Mouse (Mus musculus) lung, adult 2 months (tissue): ENCODE results near the gene Tmem267. TPM values are rescaled to one million over a fixed set of nuclear protein-coding genes. Genes with fewer than 3 reads are reported as not detected.
A peak's percentile ranks its signal among the peaks of the same experiment; 100 is the strongest.
"Not testable (repeated sequence)": the region's sequence is repeated elsewhere in the genome, so short reads cannot be mapped to it uniquely, and the experiment has no call there.

Source experiments
- DNase-seq: peaks from one replicate; pipeline ENCODE4 v3.0.0; 2022
- H3K4me1 ChIP-seq: fragments of 200-500 bp; 2 replicates; pipeline ENCODE4 v1.6.1; 2011; ENCODE audit warnings: low read length; ENCODE audit not compliant: control insufficient read depth, insufficient read depth
- H3K4me3 ChIP-seq: fragments of 200-500 bp; replicated peaks from 2 replicates; pipeline ENCODE3; 2011; ENCODE audit warnings: low read depth, mild to moderate bottlenecking, control low read depth, low read length; ENCODE audit errors: extremely low read depth
- CTCF ChIP-seq: fragments of 200-500 bp; IDR thresholded peaks from 2 replicates; pipeline ENCODE4 v1.5.1; 2011; ENCODE audit warnings: mild to moderate bottlenecking, low read length, control low read depth; ENCODE audit not compliant: insufficient read depth
- POLR2A ChIP-seq: fragments of 200-500 bp; IDR thresholded peaks from 2 replicates; pipeline ENCODE4 v1.6.1; 2011; ENCODE audit warnings: low read depth, mild to moderate bottlenecking, control low read depth, low read length, borderline replicate concordance; ENCODE audit errors: extremely low read depth
- WGBS: fragments of 180-500 bp; shearing (Covaris S2); methylation state at CpG from one replicate; pipeline ENCODE4 v1.1.7; 2018; 5-methylcytosine and 5-hydroxymethylcytosine counted together
- polyA plus RNA-seq: library from polyadenylated mRNA; depleted of rRNA; stranded (reverse); fragments of >200 nt; gene quantifications from 2 replicates; pipeline ENCODE4 v1.2.3, GENCODE M21; 2012

Gene Tmem267
- polyA plus RNA-seq, 1 experiment, result 7.6 TPM

GRCm38 (mm10) chr13:119487354-119487753, 485 bp upstream of the Tmem267 start:
- H3K4me1 ChIP-seq, result no peaks in the 10 kb centered on the region
- H3K4me3 ChIP-seq, result no peak overlapping the region
- TF ChIP-seq CTCF (no peak), POLR2A (no peak)
- DNase-seq, result no peak
- WGBS, result 84% methylated on average over 7 of the region's 7 CpGs

- H3K4me3 ChIP-seq, H3K4me1 ChIP-seq, DNase-seq: not testable (repeated sequence)
- 85% methylated on average over 10 of the region's 10 CpGs for WGBS
These were observed 4.2 kb downstream of the Tmem267 start for GRCm38 (mm10) chr13:119492083-119492482.

GRCm38 (mm10) chr13:119494938-119495337, 7.1 kb downstream of the Tmem267 start:
- WGBS, result 94% methylated on average over 13 of the region's 22 CpGs
- not testable (repeated sequence) for H3K4me3 ChIP-seq, H3K4me1 ChIP-seq, DNase-seq

GRCm38 (mm10) chr13:119596321-119597211, 108.7 kb downstream of the Tmem267 start:
- not testable (repeated sequence) for H3K4me1 ChIP-seq, DNase-seq, H3K4me3 ChIP-seq
- WGBS, result 64% methylated on average over 16 of the region's 16 CpGs

- not testable (repeated sequence) for H3K4me1 ChIP-seq, DNase-seq, H3K4me3 ChIP-seq
These were observed 110.6 kb downstream of the Tmem267 start for GRCm38 (mm10) chr13:119598466-119598865.

- not testable (repeated sequence) for H3K4me1 ChIP-seq, H3K4me3 ChIP-seq
- WGBS, result 60% methylated on average over 12 of the region's 12 CpGs
- peak; percentile 17 for DNase-seq
These were observed 111.2 kb downstream of the Tmem267 start for GRCm38 (mm10) chr13:119599066-119599465.

- DNase-seq, H3K4me1 ChIP-seq, H3K4me3 ChIP-seq: not testable (repeated sequence)
- 75% methylated on average over 2 of the region's 2 CpGs for WGBS
These were observed 111.7 kb downstream of the Tmem267 start for GRCm38 (mm10) chr13:119599498-119599897.

GRCm38 (mm10) chr13:119600166-119600565, 112.3 kb downstream of the Tmem267 start:
- H3K4me3 ChIP-seq, H3K4me1 ChIP-seq: not testable (repeated sequence)
- peak; percentile 17 for DNase-seq

- not testable (repeated sequence) for H3K4me3 ChIP-seq, H3K4me1 ChIP-seq
- DNase-seq, result peak; percentile 14
- WGBS, result 58% methylated on average over 13 of the region's 13 CpGs
These were observed 115.0 kb downstream of the Tmem267 start for GRCm38 (mm10) chr13:119602688-119603331.

- WGBS, result 95% methylated on average over 8 of the region's 8 CpGs
- H3K4me1 ChIP-seq, H3K4me3 ChIP-seq, DNase-seq: not testable (repeated sequence)
These were observed 116.1 kb downstream of the Tmem267 start for GRCm38 (mm10) chr13:119603890-119604289.

GRCm38 (mm10) chr13:119604322-119604721, 116.5 kb downstream of the Tmem267 start:
- not testable (repeated sequence) for DNase-seq, H3K4me3 ChIP-seq, H3K4me1 ChIP-seq
- WGBS, result 89% methylated on average over 8 of the region's 9 CpGs

- H3K4me1 ChIP-seq, result no peaks in the 10 kb centered on the region
- TF ChIP-seq CTCF, result no peak
- no peak for TF ChIP-seq POLR2A
- DNase-seq, result no peak
- 97% methylated on average over 3 of the region's 3 CpGs for WGBS
- H3K4me3 ChIP-seq, result no peak overlapping the region
These were observed 131.0 kb downstream of the Tmem267 start for GRCm38 (mm10) chr13:119618841-119619240.
